In genomic region chr6:107894296-107895090, GRCm38 (mm10) we compare ENCODE assay signal across 19 mouse cellular contexts.
A peak's percentile ranks its signal among the peaks of the same experiment; 100 is the strongest.
DNase-seq lines count a peak whose midpoint lies in the region; ATAC-seq and TF ChIP-seq lines count a peak whose summit lies in the region.
"Had no signal": no experiment of that assay in that cellular context is flagged by ENCODE, and none has a peak within 500 bp of the region (broad histone marks: within the 10 kb centered on the region; RNA-seq: fewer than 3 reads in every experiment).

No protein-coding gene starts in this region.

- 47% methylated on average over 5 of the region's 5 CpGs for WGBS in forebrain, embryonic 15.5 days
- WGBS in forebrain, embryonic 12.5 days, result 61% methylated on average over 5 of the region's 5 CpGs
- 34% methylated on average over 5 of the region's 5 CpGs for WGBS in kidney, postnatal 0 days
- WGBS in kidney, embryonic 14.5 days, result 55% methylated on average over 5 of the region's 5 CpGs
- 40% methylated on average over 5 of the region's 5 CpGs for WGBS in neural tube, embryonic 13.5 days

- no peak overlapping the region for H3K4me2 ChIP-seq in forebrain, embryonic 15.5 days (replicated peaks)
- H3K4me2 ChIP-seq in forebrain, embryonic 12.5 days, result no peak overlapping the region
- no peak overlapping the region for H3K4me2 ChIP-seq in kidney, postnatal 0 days (ENCODE audit: low read length)
- H3K4me2 ChIP-seq in kidney, embryonic 14.5 days (replicated peaks; ENCODE audit: low read depth, low read length), result no peak overlapping the region
- H3K4me2 ChIP-seq in neural tube, embryonic 13.5 days, result no peak overlapping the region
- H3K4me2 ChIP-seq: limb, embryonic 15.5 days had no signal

- H3K27me3 ChIP-seq in forebrain, embryonic 15.5 days, result no peaks in the 10 kb centered on the region
- H3K27me3 ChIP-seq in forebrain, embryonic 12.5 days, result no peaks in the 10 kb centered on the region
- no peaks in the 10 kb centered on the region for H3K27me3 ChIP-seq in kidney, postnatal 0 days (ENCODE audit: insufficient read depth, low read length)
- no peaks in the 10 kb centered on the region for H3K27me3 ChIP-seq in kidney, embryonic 14.5 days (ENCODE audit: control insufficient read depth, insufficient read depth, low read length)
- H3K27me3 ChIP-seq in neural tube, embryonic 13.5 days, result no peaks in the 10 kb centered on the region
- H3K27me3 ChIP-seq: limb, embryonic 15.5 days had no signal

- H3K9ac ChIP-seq in forebrain, embryonic 15.5 days (replicated peaks), result no peak overlapping the region
- no peak overlapping the region for H3K9ac ChIP-seq in forebrain, embryonic 12.5 days
- H3K9ac ChIP-seq in kidney, postnatal 0 days (ENCODE audit: low read depth, low read length), result no peak overlapping the region
- H3K9ac ChIP-seq in kidney, embryonic 14.5 days (ENCODE audit: low read depth, low read length), result no peak overlapping the region
- H3K9ac ChIP-seq in neural tube, embryonic 13.5 days, result no peak overlapping the region
- H3K9ac ChIP-seq: limb, embryonic 15.5 days; liver, postnatal 0 days had no signal

- no peak for TF ChIP-seq CTCF in kidney, postnatal 0 days (IDR thresholded peaks at IDR 0.05; ENCODE audit: low read depth)
- TF ChIP-seq CTCF in brain, embryonic 14.5 days (IDR thresholded peaks at IDR 0.05; ENCODE audit: borderline replicate concordance, extremely low read depth, insufficient read depth, insufficient read length), result no peak

- peak; percentile 1 for DNase-seq in kidney, postnatal 0 days (ENCODE audit: low spot score)
- DNase-seq in brain, embryonic 14.5 days (ENCODE audit: low read depth), result peak; percentile 42
- DNase-seq: adrenal gland, postnatal 25 days; cerebellum, adult 2 months; cerebellum, postnatal 36 days; gastrocnemius, postnatal 25 days; heart, adult 2 months; heart, postnatal 4 days; kidney, postnatal 14 days; liver, postnatal 0 days; lung, postnatal 10 days had no signal

- H3K9me3 ChIP-seq in forebrain, embryonic 15.5 days, result no peaks in the 10 kb centered on the region
- H3K9me3 ChIP-seq in forebrain, embryonic 12.5 days, result no peaks in the 10 kb centered on the region
- no peaks in the 10 kb centered on the region for H3K9me3 ChIP-seq in kidney, postnatal 0 days (replicated peaks; ENCODE audit: low read length)
- H3K9me3 ChIP-seq in kidney, embryonic 14.5 days (ENCODE audit: control insufficient read depth, low read length), result no peaks in the 10 kb centered on the region
- no peaks in the 10 kb centered on the region for H3K9me3 ChIP-seq in neural tube, embryonic 13.5 days
- H3K9me3 ChIP-seq: limb, embryonic 15.5 days had no signal

- no peak overlapping the region for H3K4me3 ChIP-seq in forebrain, embryonic 15.5 days
- no peak overlapping the region for H3K4me3 ChIP-seq in forebrain, embryonic 12.5 days (replicated peaks)
- H3K4me3 ChIP-seq in kidney, postnatal 0 days (replicated peaks; ENCODE audit: low read depth, low read length), result no peak overlapping the region
- no peak overlapping the region for H3K4me3 ChIP-seq in kidney, embryonic 14.5 days (ENCODE audit: low read length)
- no peak overlapping the region for H3K4me3 ChIP-seq in neural tube, embryonic 13.5 days
- H3K4me3 ChIP-seq: heart, adult 2 months; limb, embryonic 15.5 days had no signal

- TF ChIP-seq POLR2A in brain, embryonic 14.5 days (IDR thresholded peaks at IDR 0.05; ENCODE audit: borderline replicate concordance, extremely low read depth, insufficient read depth, insufficient read length, poor library complexity, severe bottlenecking), result no peak

- 0 out of 2 replicates have a peak, but pooled peaks cover 3% of the 10 kb centered on the region for H3K4me1 ChIP-seq in forebrain, embryonic 15.5 days
- no peaks in the 10 kb centered on the region for H3K4me1 ChIP-seq in forebrain, embryonic 12.5 days
- H3K4me1 ChIP-seq in kidney, postnatal 0 days (replicated peaks; ENCODE audit: insufficient read depth, low read length), result no peaks in the 10 kb centered on the region
- H3K4me1 ChIP-seq in kidney, embryonic 14.5 days (ENCODE audit: control insufficient read depth, insufficient read depth, low read length), result no peaks in the 10 kb centered on the region
- peaks cover 11% of the 10 kb centered on the region for H3K4me1 ChIP-seq in neural tube, embryonic 13.5 days (replicated peaks)
- H3K4me1 ChIP-seq: limb, embryonic 15.5 days had no signal

- no peaks in the 10 kb centered on the region for H3K36me3 ChIP-seq in forebrain, embryonic 15.5 days
- no peaks in the 10 kb centered on the region for H3K36me3 ChIP-seq in forebrain, embryonic 12.5 days (replicated peaks)
- H3K36me3 ChIP-seq in kidney, postnatal 0 days (ENCODE audit: insufficient read depth, low read length), result no peaks in the 10 kb centered on the region
- no peaks in the 10 kb centered on the region for H3K36me3 ChIP-seq in kidney, embryonic 14.5 days (ENCODE audit: control insufficient read depth, insufficient read depth, low read length)
- H3K36me3 ChIP-seq in neural tube, embryonic 13.5 days, result no peaks in the 10 kb centered on the region
- H3K36me3 ChIP-seq: limb, embryonic 15.5 days had no signal

- no peak overlapping the region for H3K27ac ChIP-seq in forebrain, embryonic 15.5 days (replicated peaks)
- H3K27ac ChIP-seq in forebrain, embryonic 12.5 days, result no peak overlapping the region
- H3K27ac ChIP-seq in kidney, postnatal 0 days, result no peak overlapping the region
- no peak overlapping the region for H3K27ac ChIP-seq in kidney, embryonic 14.5 days (ENCODE audit: low read depth, low read length)
- peak overlapping the region; percentile 76 for H3K27ac ChIP-seq in neural tube, embryonic 13.5 days (replicated peaks)
- H3K27ac ChIP-seq: heart, adult 2 months; limb, embryonic 15.5 days; stomach, postnatal 0 days had no signal

- peak; percentile 38; the same call in 1 of the 2 replicates for ATAC-seq in forebrain, embryonic 15.5 days (replicated peaks)
- ATAC-seq in forebrain, embryonic 12.5 days (ENCODE audit: low FRiP score), result no peak
- no peak for ATAC-seq in kidney, postnatal 0 days (replicated peaks; ENCODE audit: low FRiP score, low read depth)
- ATAC-seq in kidney, embryonic 14.5 days (ENCODE audit: low FRiP score, low TSS enrichment), result no peak
- peak; percentile 87 for ATAC-seq in neural tube, embryonic 13.5 days (ENCODE audit: low read depth)
- no peak for ATAC-seq in cerebellum, adult (ENCODE audit: insufficient number of reproducible peaks, low FRiP score, low TSS enrichment)
- ATAC-seq: intestine, embryonic 16.5 days; liver, postnatal 0 days had no signal

Comparison
In these comparisons a context has a peak if more than half of its experiments do, and no peak if none do; other contexts are left out.
1. ATAC-seq: peak in forebrain, embryonic 15.5 days (single experiment) and neural tube, embryonic 13.5 days (single experiment); none in forebrain, embryonic 12.5 days (single experiment), kidney, postnatal 0 days (single experiment), kidney, embryonic 14.5 days (single experiment) and cerebellum, adult (single experiment).